ENCODE assay signal across 19 mouse cellular contexts in the genomic region with DNA sequence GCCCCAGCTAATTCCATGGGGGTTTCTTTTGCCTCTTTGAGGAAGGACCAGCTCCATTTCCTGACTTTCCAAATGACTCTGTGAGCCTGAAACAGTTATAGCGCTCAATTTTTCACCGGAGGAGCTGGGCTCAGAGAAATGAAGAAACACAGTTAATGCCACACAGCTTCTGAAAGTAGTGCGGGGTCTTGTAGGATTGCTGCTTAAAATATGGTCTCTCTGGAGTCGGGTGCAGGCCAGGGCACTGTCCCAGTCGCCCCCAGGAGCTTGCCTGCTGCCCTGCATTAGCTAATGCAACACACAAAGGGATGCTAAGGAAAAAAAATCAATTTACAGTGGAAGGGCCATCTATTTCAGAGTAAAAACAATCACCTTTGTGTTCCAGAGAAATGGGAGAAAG. TPM values are rescaled to one million over a fixed set of nuclear protein-coding genes. Genes with fewer than 3 reads are reported as not detected.
A peak's percentile ranks its signal among the peaks of the same experiment; 100 is the strongest.
DNase-seq lines count a peak whose midpoint lies in the region; ATAC-seq lines count a peak whose summit lies in the region.
"Had no signal": no experiment of that assay in that cellular context is flagged by ENCODE, and none has a peak within 500 bp of the region (broad histone marks: within the 10 kb centered on the region; RNA-seq: fewer than 3 reads in every experiment).

No protein-coding gene starts in this region.

- no peaks in the 10 kb centered on the region for H3K36me3 ChIP-seq in heart, embryonic 11.5 days (ENCODE audit: control insufficient read depth, insufficient read depth, low read length)
- no peaks in the 10 kb centered on the region for H3K36me3 ChIP-seq in embryonic facial prominence, embryonic 10.5 days (replicated peaks)
- no peaks in the 10 kb centered on the region for H3K36me3 ChIP-seq in limb, embryonic 11.5 days (ENCODE audit: control insufficient read depth, insufficient read depth, low read length)
- H3K36me3 ChIP-seq in limb, embryonic 15.5 days = no peaks in the 10 kb centered on the region
- no peaks in the 10 kb centered on the region for H3K36me3 ChIP-seq in hindbrain, embryonic 12.5 days
- H3K36me3 ChIP-seq: forebrain, embryonic 12.5 days; heart, embryonic 15.5 days had no signal

- no peak overlapping the region for H3K4me3 ChIP-seq in heart, embryonic 11.5 days (ENCODE audit: low read depth, low read length)
- no peak overlapping the region for H3K4me3 ChIP-seq in embryonic facial prominence, embryonic 10.5 days
- H3K4me3 ChIP-seq in limb, embryonic 11.5 days (ENCODE audit: low read depth, low read length) = no peak overlapping the region
- no peak overlapping the region for H3K4me3 ChIP-seq in limb, embryonic 15.5 days
- H3K4me3 ChIP-seq in hindbrain, embryonic 12.5 days = no peak overlapping the region
- H3K4me3 ChIP-seq: forebrain, embryonic 12.5 days; heart, embryonic 15.5 days had no signal

- no peak overlapping the region for H3K9ac ChIP-seq in heart, embryonic 11.5 days (ENCODE audit: low read depth, low read length)
- no peak overlapping the region for H3K9ac ChIP-seq in limb, embryonic 11.5 days (ENCODE audit: low read length)
- H3K9ac ChIP-seq in limb, embryonic 15.5 days = no peak overlapping the region
- H3K9ac ChIP-seq in hindbrain, embryonic 12.5 days = no peak overlapping the region
- H3K9ac ChIP-seq: forebrain, embryonic 12.5 days; forebrain, postnatal 0 days; heart, embryonic 15.5 days had no signal

- peak; percentile 64 for DNase-seq in heart, adult 11 months
- DNase-seq in embryonic facial prominence, embryonic 10.5 days (ENCODE audit: low spot score) = no peak
- no peak for DNase-seq in limb, embryonic 11.5 days (ENCODE audit: low spot score)
- DNase-seq in cerebellum, adult 9-11 months = no peak
- DNase-seq: adrenal gland, postnatal 10 days; cerebellum, adult 11-12 months; cerebellum, adult 9-10 months; forebrain, postnatal 0 days; gastrocnemius, postnatal 14 days; heart, postnatal 14 days had no signal

- H3K27ac ChIP-seq in heart, embryonic 11.5 days (ENCODE audit: low read depth, low read length) = no peak overlapping the region
- peak overlapping the region; percentile 54; the same call in 1 of the 2 replicates for H3K27ac ChIP-seq in embryonic facial prominence, embryonic 10.5 days (replicated peaks)
- peak overlapping the region; percentile 24 for H3K27ac ChIP-seq in limb, embryonic 11.5 days (replicated peaks; ENCODE audit: low read depth, low read length)
- peak overlapping the region; percentile 59; the same call in 1 of the 2 replicates for H3K27ac ChIP-seq in limb, embryonic 15.5 days
- H3K27ac ChIP-seq in hindbrain, embryonic 12.5 days = no peak overlapping the region
- H3K27ac ChIP-seq: forebrain, embryonic 12.5 days; heart, embryonic 15.5 days had no signal

- no peaks in the 10 kb centered on the region for H3K27me3 ChIP-seq in heart, embryonic 11.5 days (ENCODE audit: control insufficient read depth, insufficient read depth, low read length)
- H3K27me3 ChIP-seq in embryonic facial prominence, embryonic 10.5 days (replicated peaks; ENCODE audit: low read depth, poor library complexity, severe bottlenecking) = peaks cover 16% of the 10 kb centered on the region; the same call in 1 of the 2 replicates
- no peaks in the 10 kb centered on the region for H3K27me3 ChIP-seq in limb, embryonic 11.5 days (ENCODE audit: control insufficient read depth, insufficient read depth, low read length)
- no peaks in the 10 kb centered on the region for H3K27me3 ChIP-seq in limb, embryonic 15.5 days
- H3K27me3 ChIP-seq in hindbrain, embryonic 12.5 days = no peaks in the 10 kb centered on the region
- H3K27me3 ChIP-seq: forebrain, embryonic 12.5 days had no signal

- peaks cover 27% of the 10 kb centered on the region for H3K4me1 ChIP-seq in heart, embryonic 11.5 days (ENCODE audit: control insufficient read depth, insufficient read depth, low read length)
- H3K4me1 ChIP-seq in embryonic facial prominence, embryonic 10.5 days = peaks cover 54% of the 10 kb centered on the region
- peaks cover 44% of the 10 kb centered on the region for H3K4me1 ChIP-seq in limb, embryonic 11.5 days (ENCODE audit: control insufficient read depth, insufficient read depth, low read length)
- peaks cover 59% of the 10 kb centered on the region for H3K4me1 ChIP-seq in limb, embryonic 15.5 days
- peaks cover 27% of the 10 kb centered on the region for H3K4me1 ChIP-seq in hindbrain, embryonic 12.5 days

- H3K9me3 ChIP-seq in heart, embryonic 11.5 days (replicated peaks; ENCODE audit: control insufficient read depth, low read length) = no peaks in the 10 kb centered on the region
- H3K9me3 ChIP-seq in embryonic facial prominence, embryonic 10.5 days = no peaks in the 10 kb centered on the region
- H3K9me3 ChIP-seq in limb, embryonic 11.5 days (ENCODE audit: control insufficient read depth, low read length) = no peaks in the 10 kb centered on the region
- no peaks in the 10 kb centered on the region for H3K9me3 ChIP-seq in limb, embryonic 15.5 days
- no peaks in the 10 kb centered on the region for H3K9me3 ChIP-seq in hindbrain, embryonic 12.5 days (replicated peaks)
- H3K9me3 ChIP-seq: forebrain, embryonic 12.5 days; heart, embryonic 15.5 days had no signal

- no peak overlapping the region for H3K4me2 ChIP-seq in heart, embryonic 11.5 days
- H3K4me2 ChIP-seq in limb, embryonic 11.5 days (ENCODE audit: low read depth, severe bottlenecking) = no peak overlapping the region
- H3K4me2 ChIP-seq in limb, embryonic 15.5 days = no peak overlapping the region
- no peak overlapping the region for H3K4me2 ChIP-seq in hindbrain, embryonic 12.5 days (replicated peaks)
- H3K4me2 ChIP-seq: forebrain, embryonic 12.5 days; heart, embryonic 15.5 days had no signal

- no peak for ATAC-seq in heart, embryonic 11.5 days (replicated peaks; ENCODE audit: insufficient number of reproducible peaks, low FRiP score, low TSS enrichment)
- ATAC-seq in limb, embryonic 11.5 days (ENCODE audit: insufficient number of reproducible peaks, low FRiP score, low TSS enrichment, low read depth) = no peak
- no peak for ATAC-seq in limb, embryonic 15.5 days (ENCODE audit: insufficient number of reproducible peaks, low FRiP score, low TSS enrichment, low read depth)
- no peak for ATAC-seq in hindbrain, embryonic 12.5 days (ENCODE audit: low FRiP score)
- ATAC-seq: forebrain, postnatal 0 days; hindbrain, embryonic 16.5 days; inflammation-experienced regulatory T-cells, adult 6 months had no signal

- 80% methylated on average over 5 of the region's 5 CpGs for WGBS in heart, embryonic 11.5 days (ENCODE audit: insufficient replicate concordance)
- WGBS in embryonic facial prominence, embryonic 10.5 days = 79% methylated on average over 5 of the region's 5 CpGs
- 75% methylated on average over 5 of the region's 5 CpGs for WGBS in limb, embryonic 11.5 days
- WGBS in limb, embryonic 15.5 days = 59% methylated on average over 5 of the region's 5 CpGs
- WGBS in hindbrain, embryonic 12.5 days = 75% methylated on average over 5 of the region's 5 CpGs

RNA-seq across cellular contexts. Expression of a gene that starts 29.8 kb away (rescaled TPM):
- not detected in 2 replicates for polyA plus RNA-seq in heart, embryonic 11.5 days (2014; fragmentation: Nextera tagmentation; extraction: Ambion mirVana)
- polyA plus RNA-seq in embryonic facial prominence, embryonic 10.5 days (2016; fragmentation: Nextera tagmentation; extraction: Ambion mirVana) = not detected in 2 replicates
- not detected in 2 replicates for polyA plus RNA-seq in limb, embryonic 11.5 days (2014; fragmentation: Nextera tagmentation; extraction: Ambion mirVana)
- not detected in 2 replicates for polyA plus RNA-seq in limb, embryonic 15.5 days (2015; fragmentation: Nextera tagmentation; extraction: Ambion mirVana)
- not detected in 2 replicates for polyA plus RNA-seq in hindbrain, embryonic 12.5 days (2016; fragmentation: Nextera tagmentation; extraction: Ambion mirVana)
- polyA plus RNA-seq: C2C12; embryonic facial prominence, embryonic 11.5 days; forebrain, embryonic 12.5 days; forebrain, postnatal 0 days; heart, embryonic 15.5 days; hindbrain, embryonic 16.5 days; inflammation-experienced regulatory T-cells, adult 6 months had no signal

Comparison
In these comparisons a context has a peak if more than half of its experiments do, and no peak if none do; other contexts are left out.
1. H3K27ac ChIP-seq: peak in embryonic facial prominence, embryonic 10.5 days (single experiment), limb, embryonic 11.5 days (single experiment) and limb, embryonic 15.5 days (single experiment); none in heart, embryonic 11.5 days (single experiment) and hindbrain, embryonic 12.5 days (single experiment).